Mouse (Mus musculus) midbrain, embryonic 10.5 days (tissue): ENCODE results near the gene Tfap2a. TPM values are rescaled to one million over a fixed set of nuclear protein-coding genes. Genes with fewer than 3 reads are reported as not detected.

Experiments
- DNase-seq: peaks from one replicate; pipeline ENCODE4 v3.0.0-alpha.2; 2017; ENCODE audit warnings: low spot score
- H3K27ac ChIP-seq: fragments of 300-500 bp; sonication (generic); replicated peaks from 2 replicates; pipeline ENCODE4 v1.5.1; 2016; ENCODE audit warnings: mild to moderate bottlenecking
- H3K27me3 ChIP-seq: fragments of 300-500 bp; sonication (generic); 2 replicates; pipeline ENCODE4 v1.6.1; 2016; ENCODE audit warnings: low read depth, mild to moderate bottlenecking; ENCODE audit not compliant: poor library complexity, severe bottlenecking
- H3K36me3 ChIP-seq: fragments of 300-500 bp; sonication (generic); 2 replicates; pipeline ENCODE4 v1.6.1; 2016; ENCODE audit warnings: mild to moderate bottlenecking, moderate library complexity
- H3K4me1 ChIP-seq: fragments of 300-500 bp; sonication (generic); 2 replicates; pipeline ENCODE4 v1.6.1; 2016
- H3K4me3 ChIP-seq: fragments of 300-500 bp; sonication (generic); 2 replicates; pipeline ENCODE4 v1.5.1; 2016; ENCODE audit warnings: mild to moderate bottlenecking, moderate library complexity
- H3K9me3 ChIP-seq: fragments of 300-500 bp; sonication (generic); replicated peaks from 2 replicates; pipeline ENCODE4 v1.6.1; 2016; ENCODE audit warnings: mild to moderate bottlenecking
- WGBS: fragments of 180-500 bp; shearing (Covaris S2); methylation state at CpG from one replicate; pipeline ENCODE4 v1.1.7; 2016; 5-methylcytosine and 5-hydroxymethylcytosine counted together
- polyA plus RNA-seq: library from polyadenylated mRNA; unstranded; fragments of >200 nt; fragmentation: Nextera tagmentation; extraction: Ambion mirVana; gene quantifications from 2 replicates; pipeline ENCODE4 v1.2.1, GENCODE M21; 2016

The Tfap2a gene
- polyA plus RNA-seq, 1 experiment from 2014 or later = 2.3 TPM

GRCm38 (mm10) chr13:40716771-40717716, 21.1 kb downstream of the Tfap2a start:
- Histone ChIP-seq H3K27me3 (peaks cover 100% of the 10 kb centered on the region), H3K27ac (no peak overlapping the region), H3K9me3 (no peaks in the 10 kb centered on the region), H3K4me3 (peak overlapping the region; percentile 24), H3K36me3 (no peaks in the 10 kb centered on the region), H3K4me1 (peaks cover 6% of the 10 kb centered on the region)
- 3% methylated on average over 35 of the region's 37 CpGs for WGBS
- DNase-seq = peak; percentile 45

- H3K4me1 ChIP-seq = peaks cover 13% of the 10 kb centered on the region
- H3K27ac ChIP-seq = no peak overlapping the region
- peaks cover 100% of the 10 kb centered on the region for H3K27me3 ChIP-seq
- no peaks in the 10 kb centered on the region for H3K9me3 ChIP-seq
- no peaks in the 10 kb centered on the region for H3K36me3 ChIP-seq
- DNase-seq = peak; percentile 26
- WGBS = 0% methylated on average over 2 of the region's 2 CpGs
- H3K4me3 ChIP-seq = no peak overlapping the region
These were observed 23.6 kb downstream of the Tfap2a start for GRCm38 (mm10) chr13:40714531-40714930.

- no peak overlapping the region for H3K4me3 ChIP-seq
- no peaks in the 10 kb centered on the region for H3K36me3 ChIP-seq
- H3K4me1 ChIP-seq = peaks cover 21% of the 10 kb centered on the region
- 5% methylated on average over 5 of the region's 5 CpGs for WGBS
- H3K9me3 ChIP-seq = no peaks in the 10 kb centered on the region
- DNase-seq = no peak
- H3K27me3 ChIP-seq = peaks cover 100% of the 10 kb centered on the region
- H3K27ac ChIP-seq = no peak overlapping the region
These were observed 24.5 kb downstream of the Tfap2a start for GRCm38 (mm10) chr13:40713681-40714080.

- Histone ChIP-seq H3K4me3 (no peak overlapping the region), H3K9me3 (no peaks in the 10 kb centered on the region), H3K4me1 (peaks cover 23% of the 10 kb centered on the region), H3K27me3 (peaks cover 100% of the 10 kb centered on the region), H3K27ac (no peak overlapping the region), H3K36me3 (no peaks in the 10 kb centered on the region)
- no peak for DNase-seq
- WGBS = 5% methylated on average over 4 of the region's 4 CpGs
These were observed 24.9 kb downstream of the Tfap2a start for GRCm38 (mm10) chr13:40713241-40713640.

- Histone ChIP-seq H3K27me3 (peaks cover 100% of the 10 kb centered on the region), H3K27ac (no peak overlapping the region), H3K36me3 (no peaks in the 10 kb centered on the region), H3K9me3 (no peaks in the 10 kb centered on the region), H3K4me3 (no peak overlapping the region), H3K4me1 (peaks cover 23% of the 10 kb centered on the region)
- 2% methylated on average over 4 of the region's 4 CpGs for WGBS
- DNase-seq = no peak
These were observed 25.7 kb downstream of the Tfap2a start for GRCm38 (mm10) chr13:40712526-40712832.

GRCm38 (mm10) chr13:40711661-40712525, 26.3 kb downstream of the Tfap2a start:
- H3K9me3 ChIP-seq = no peaks in the 10 kb centered on the region
- peaks cover 100% of the 10 kb centered on the region for H3K27me3 ChIP-seq
- WGBS = 1% methylated on average over 7 of the region's 7 CpGs
- H3K4me3 ChIP-seq = no peak overlapping the region
- H3K27ac ChIP-seq = no peak overlapping the region
- H3K36me3 ChIP-seq = no peaks in the 10 kb centered on the region
- no peak for DNase-seq
- H3K4me1 ChIP-seq = peaks cover 19% of the 10 kb centered on the region

- peaks cover 100% of the 10 kb centered on the region for H3K27me3 ChIP-seq
- no peaks in the 10 kb centered on the region for H3K36me3 ChIP-seq
- H3K4me3 ChIP-seq = no peak overlapping the region
- peaks cover 19% of the 10 kb centered on the region for H3K4me1 ChIP-seq
- no peak overlapping the region; the same call in 1 of the 2 replicates for H3K27ac ChIP-seq
- H3K9me3 ChIP-seq = no peaks in the 10 kb centered on the region
- WGBS = 2% methylated on average over 11 of the region's 11 CpGs
- DNase-seq = no peak
These were observed 28.2 kb downstream of the Tfap2a start for GRCm38 (mm10) chr13:40710062-40710342.

GRCm38 (mm10) chr13:40709321-40710061, 28.7 kb downstream of the Tfap2a start:
- H3K27ac ChIP-seq = no peak overlapping the region; the same call in 1 of the 2 replicates
- H3K27me3 ChIP-seq = peaks cover 100% of the 10 kb centered on the region
- H3K4me1 ChIP-seq = peaks cover 24% of the 10 kb centered on the region
- peak overlapping the region; percentile 29 for H3K4me3 ChIP-seq
- no peaks in the 10 kb centered on the region for H3K36me3 ChIP-seq
- peak; percentile 38 for DNase-seq
- WGBS = under 1% methylated on average over 21 of the region's 21 CpGs
- no peaks in the 10 kb centered on the region for H3K9me3 ChIP-seq

- peak overlapping the region; percentile 29 for H3K4me3 ChIP-seq
- peaks cover 100% of the 10 kb centered on the region for H3K27me3 ChIP-seq
- WGBS = 0% methylated on average over 26 of the region's 26 CpGs
- no peaks in the 10 kb centered on the region for H3K9me3 ChIP-seq
- no peaks in the 10 kb centered on the region for H3K36me3 ChIP-seq
- peaks cover 30% of the 10 kb centered on the region for H3K4me1 ChIP-seq
- 0 out of 2 replicates have a peak overlapping the region, but pooled peaks have one; percentile 13 for H3K27ac ChIP-seq
- DNase-seq = peak; percentile 56
These were observed 29.3 kb downstream of the Tfap2a start for GRCm38 (mm10) chr13:40708913-40709312.

- no peak for DNase-seq
- H3K4me3 ChIP-seq = no peak overlapping the region
- H3K27ac ChIP-seq = no peak overlapping the region
- peaks cover 100% of the 10 kb centered on the region for H3K27me3 ChIP-seq
- H3K9me3 ChIP-seq = no peaks in the 10 kb centered on the region
- peaks cover 35% of the 10 kb centered on the region for H3K4me1 ChIP-seq
- WGBS = 2% methylated on average over 5 of the region's 5 CpGs
- H3K36me3 ChIP-seq = no peaks in the 10 kb centered on the region
These were observed 29.9 kb downstream of the Tfap2a start for GRCm38 (mm10) chr13:40708271-40708670.

- peaks cover 100% of the 10 kb centered on the region for H3K27me3 ChIP-seq
- no peak overlapping the region for H3K4me3 ChIP-seq
- no peak for DNase-seq
- WGBS = 2% methylated on average over 3 of the region's 3 CpGs
- H3K27ac ChIP-seq = no peak overlapping the region
- peaks cover 41% of the 10 kb centered on the region for H3K4me1 ChIP-seq
- H3K9me3 ChIP-seq = no peaks in the 10 kb centered on the region
- H3K36me3 ChIP-seq = no peaks in the 10 kb centered on the region
These were observed 30.5 kb downstream of the Tfap2a start for GRCm38 (mm10) chr13:40707646-40708045.

- H3K4me3 ChIP-seq = no peak overlapping the region
- no peaks in the 10 kb centered on the region for H3K36me3 ChIP-seq
- peaks cover 43% of the 10 kb centered on the region for H3K4me1 ChIP-seq
- WGBS = 2% methylated on average over 5 of the region's 5 CpGs
- H3K27me3 ChIP-seq = peaks cover 100% of the 10 kb centered on the region
- H3K9me3 ChIP-seq = no peaks in the 10 kb centered on the region
- no peak for DNase-seq
- H3K27ac ChIP-seq = no peak overlapping the region
These were observed 31.6 kb downstream of the Tfap2a start for GRCm38 (mm10) chr13:40706612-40707011.
